Mouse (Mus musculus) kidney, postnatal 4 days (tissue): Measurements from ENCODE around the gene A630001G21Rik.
A peak's percentile ranks its signal among the peaks of the same experiment; 100 is the strongest.

Source experiments
- DNase-seq, 2 experiments: peaks; one replicate each; pipeline ENCODE4 v3.0.0; 2021; ENCODE audit warnings: mixed read lengths in 2 of 2

Gene A630001G21Rik

DNA sequence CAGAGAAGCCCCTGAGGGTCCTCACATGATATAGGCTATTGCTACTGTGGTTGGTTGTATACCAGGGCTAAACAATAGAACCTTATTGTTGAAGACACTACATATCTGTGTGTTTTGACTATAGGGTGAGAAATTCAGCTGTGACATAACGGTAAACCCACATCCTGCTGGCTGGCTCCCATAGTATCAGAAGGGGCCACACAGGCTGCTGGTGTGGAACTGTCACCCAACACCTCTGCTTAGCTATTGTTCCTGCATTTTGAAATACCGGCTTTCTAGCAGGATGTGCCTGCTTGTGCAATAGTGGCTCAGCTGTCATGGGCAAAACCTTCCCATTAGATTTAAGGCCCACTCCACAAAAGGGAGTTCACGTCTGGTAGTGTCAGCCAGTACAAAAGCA is 45.9 kb downstream of the A630001G21Rik start:
- no peak for DNase-seq

- DNase-seq: no peak
Measured at GRCm38 (mm10) chr1:85730471-85730870, 48.0 kb downstream of the A630001G21Rik start.

DNA sequence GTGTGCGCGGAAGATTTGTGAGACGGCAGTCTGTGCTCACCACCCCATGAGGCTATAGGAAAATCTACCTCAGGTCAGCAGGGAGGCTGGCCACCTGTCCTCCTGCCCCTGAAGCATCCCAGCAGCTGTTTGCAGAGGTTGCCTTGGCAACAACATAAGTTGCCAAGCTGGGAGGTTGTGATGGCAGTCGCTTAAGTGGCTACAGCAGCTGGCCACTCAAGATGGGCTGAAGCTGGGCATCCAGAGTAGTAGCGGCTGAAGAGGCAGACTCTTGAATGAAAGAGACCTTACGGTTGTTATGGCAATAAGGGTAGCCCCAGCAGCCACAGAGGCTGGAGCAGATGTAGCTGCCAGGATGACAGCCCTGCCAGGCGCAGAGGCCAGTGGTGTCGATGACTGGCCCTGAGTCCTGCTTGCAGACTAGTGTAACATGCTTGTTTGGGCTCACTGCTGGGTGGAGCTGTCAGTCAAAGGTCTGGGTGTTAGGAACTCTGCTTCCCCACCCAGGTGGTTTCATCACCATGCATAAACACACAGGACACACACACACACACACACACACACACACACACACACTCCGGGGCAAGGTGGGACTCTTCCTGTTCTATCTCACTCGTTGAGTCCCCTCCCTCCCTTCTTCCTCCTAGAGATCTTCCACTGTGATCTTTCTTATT is 58.1 kb downstream of the A630001G21Rik start:
- DNase-seq: no peak

DNA sequence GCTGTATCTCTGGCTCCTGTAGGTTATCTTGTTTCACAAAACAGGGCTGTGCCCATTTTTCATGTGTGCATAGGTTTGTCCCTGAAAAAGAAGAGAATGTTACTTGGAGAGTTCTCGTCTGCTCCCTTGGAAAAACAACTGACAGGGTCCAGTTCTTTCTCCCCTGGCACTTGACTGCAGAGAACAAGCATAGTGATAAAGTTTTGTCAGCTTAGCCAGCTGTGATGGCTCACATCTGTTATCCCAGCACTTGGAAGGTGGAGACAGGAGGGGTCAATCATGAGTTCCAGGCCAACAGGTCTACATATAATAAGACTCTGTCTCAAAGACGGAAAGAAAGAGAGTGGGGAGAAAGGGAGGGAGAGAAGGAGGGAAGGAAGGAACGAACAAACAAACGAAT is 59.4 kb downstream of the A630001G21Rik start:
- no peak for DNase-seq

DNA sequence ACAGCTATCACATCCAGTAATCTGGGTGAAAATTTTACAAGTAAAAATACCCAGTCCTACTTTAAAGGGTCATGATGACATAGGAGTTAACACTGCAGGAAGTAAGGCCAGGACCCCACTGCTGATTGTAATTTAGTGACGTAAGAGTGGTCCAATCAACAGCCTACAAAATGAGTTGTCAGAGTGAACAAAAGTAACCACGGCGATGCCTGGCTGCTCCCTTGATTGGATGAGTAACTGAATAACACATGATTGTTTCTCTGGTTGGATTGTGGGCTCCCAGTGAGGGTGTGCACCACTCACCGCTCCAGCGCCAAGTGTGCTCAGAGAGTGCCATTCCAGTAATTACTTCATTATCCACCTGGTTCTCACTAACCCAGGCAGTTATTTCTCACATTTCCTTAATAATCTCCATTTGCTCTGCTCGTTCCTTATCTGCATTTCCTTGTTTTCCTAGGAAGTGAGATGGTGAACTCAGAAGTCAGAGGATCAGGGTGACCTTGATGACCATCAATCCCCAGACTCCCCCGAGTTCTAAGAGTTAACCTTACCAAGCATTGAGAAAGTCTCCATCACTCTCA is 61.9 kb downstream of the A630001G21Rik start:
- no peak for DNase-seq

GRCm38 (mm10) chr1:85714501-85714900 is 63.9 kb downstream of the A630001G21Rik start:
- DNase-seq: no peak

- DNase-seq: no peak
Measured at GRCm38 (mm10) chr1:85706754-85707153, 71.7 kb downstream of the A630001G21Rik start.

- DNase-seq: no peak
Measured at GRCm38 (mm10) chr1:85705552-85705951, 72.9 kb downstream of the A630001G21Rik start.

DNA sequence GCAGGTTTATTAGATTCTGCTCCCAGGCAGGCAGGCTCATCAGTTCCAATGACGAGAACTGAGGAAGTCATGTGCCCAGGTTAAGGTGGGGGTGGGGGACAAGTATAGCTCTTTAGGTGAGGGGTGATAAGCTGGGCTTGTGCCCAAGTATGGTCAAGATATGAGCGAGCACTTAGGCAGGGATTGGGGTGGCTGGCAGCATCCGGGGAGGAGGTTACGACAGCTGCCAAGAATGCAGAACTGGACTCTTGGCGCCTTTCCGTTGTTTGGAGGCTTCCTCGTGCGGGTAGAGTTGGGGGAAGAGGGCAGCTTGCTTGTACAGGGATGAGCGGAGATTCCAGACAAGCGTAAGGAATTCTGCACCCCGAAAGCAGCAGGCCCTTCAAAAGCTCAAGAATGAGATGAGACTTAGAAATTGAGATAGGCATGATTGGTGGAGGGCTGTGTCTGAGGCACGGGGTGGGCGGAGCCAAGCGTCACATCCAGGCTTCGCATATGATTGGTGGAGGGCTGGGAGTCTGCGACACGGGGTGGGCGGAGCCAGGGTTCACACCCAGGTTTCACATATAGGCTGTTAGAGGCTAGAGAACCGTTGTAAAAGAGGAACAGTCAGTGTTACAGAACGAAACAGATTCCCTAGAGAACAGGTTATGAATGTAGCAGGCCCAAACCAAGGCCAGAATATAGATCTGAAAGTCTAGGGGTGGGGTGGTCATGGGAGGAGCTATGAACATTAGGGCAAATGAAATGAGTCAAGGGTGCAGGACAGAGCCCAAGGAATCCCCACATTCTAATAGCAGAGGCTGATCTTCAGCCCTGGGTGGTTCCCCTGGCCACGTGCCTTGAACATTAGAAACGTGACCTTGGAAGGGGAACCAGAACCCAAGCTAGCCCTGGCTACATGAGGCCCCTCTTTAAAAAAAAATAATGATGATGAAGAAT is 74.9 kb downstream of the A630001G21Rik start:
- peak; percentile 82 to 88 for DNase-seq

GRCm38 (mm10) chr1:85702531-85702930 is 75.9 kb downstream of the A630001G21Rik start:
- DNase-seq: no peak

DNA sequence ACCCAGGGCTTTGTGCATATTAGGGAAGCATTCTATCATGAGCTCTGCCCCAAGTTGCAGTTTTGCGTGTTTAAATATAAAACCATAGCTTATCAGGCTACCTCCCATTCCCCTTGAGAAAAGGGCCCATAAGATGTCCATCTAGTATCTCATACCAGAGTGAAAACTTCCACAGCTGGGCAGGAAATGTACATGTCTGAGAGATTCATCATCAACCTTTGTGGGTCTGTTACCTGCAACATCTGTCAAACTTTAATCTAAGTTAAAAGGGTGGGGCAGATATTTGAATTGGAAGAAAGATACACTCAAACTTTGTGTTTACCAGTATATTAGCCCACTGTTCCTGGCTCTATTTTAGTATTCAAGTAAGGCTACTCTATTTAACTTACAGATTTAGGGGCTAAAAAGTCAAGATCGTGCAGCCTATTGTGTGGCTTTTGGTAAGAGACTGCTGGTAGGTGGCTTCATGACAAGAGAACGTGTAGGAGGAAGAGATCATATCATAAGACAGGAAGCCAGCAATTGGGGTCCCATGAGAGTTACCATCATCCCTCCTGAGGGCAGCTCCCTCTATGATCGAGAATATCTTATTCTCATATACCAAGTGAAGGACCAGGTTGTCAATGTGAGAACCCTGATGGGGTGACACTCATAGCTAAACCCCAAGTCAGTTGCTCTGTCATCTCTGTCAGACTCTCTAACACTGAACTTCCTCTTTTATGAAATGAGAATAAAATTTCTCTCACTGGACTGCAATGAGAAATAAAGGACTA is 80.5 kb downstream of the A630001G21Rik start:
- no peak for DNase-seq

GRCm38 (mm10) chr1:85695646-85696045 is 82.8 kb downstream of the A630001G21Rik start:
- DNase-seq: no peak

DNA sequence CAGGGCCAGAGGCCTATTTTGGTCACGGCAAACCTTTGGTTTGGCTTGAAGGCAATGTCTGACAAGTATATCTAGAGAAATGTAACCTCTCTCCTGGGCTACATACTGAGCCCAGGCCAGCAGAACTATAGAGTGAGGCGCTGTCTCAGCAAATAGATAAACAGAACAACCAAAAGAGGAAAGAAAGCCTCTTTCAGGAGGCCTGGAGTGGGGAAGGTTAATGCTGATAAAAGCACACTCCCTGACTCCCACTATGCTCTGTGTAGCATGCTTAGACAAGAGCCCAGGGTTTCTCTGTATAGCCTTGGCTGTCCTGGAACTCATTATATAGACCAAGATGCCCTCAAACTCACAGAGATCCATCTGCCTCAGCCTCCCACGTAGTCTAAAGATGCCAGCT is 85.2 kb downstream of the A630001G21Rik start:
- DNase-seq: no peak

DNA sequence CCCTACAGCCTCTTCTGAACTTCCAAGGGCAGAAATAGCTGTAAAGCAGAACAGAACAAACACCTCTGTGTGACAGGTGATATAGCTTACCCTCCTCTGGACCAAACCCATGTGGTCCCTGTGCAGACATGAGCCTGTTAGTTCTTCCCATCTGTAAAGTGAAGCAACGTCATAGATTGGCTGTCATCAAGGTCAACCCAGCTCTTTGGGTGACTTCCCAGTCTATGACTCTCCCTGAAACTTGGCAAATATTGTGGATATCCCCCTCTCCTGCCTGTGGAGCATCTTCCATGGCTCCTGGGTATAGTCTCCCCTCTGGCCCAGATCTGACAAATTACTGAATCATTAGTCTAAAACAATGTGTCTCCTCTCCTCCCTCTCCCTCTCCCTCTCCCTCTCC is 86.2 kb downstream of the A630001G21Rik start:
- DNase-seq: no peak

GRCm38 (mm10) chr1:85690544-85690943 is 87.9 kb downstream of the A630001G21Rik start:
- DNase-seq: no peak

DNA sequence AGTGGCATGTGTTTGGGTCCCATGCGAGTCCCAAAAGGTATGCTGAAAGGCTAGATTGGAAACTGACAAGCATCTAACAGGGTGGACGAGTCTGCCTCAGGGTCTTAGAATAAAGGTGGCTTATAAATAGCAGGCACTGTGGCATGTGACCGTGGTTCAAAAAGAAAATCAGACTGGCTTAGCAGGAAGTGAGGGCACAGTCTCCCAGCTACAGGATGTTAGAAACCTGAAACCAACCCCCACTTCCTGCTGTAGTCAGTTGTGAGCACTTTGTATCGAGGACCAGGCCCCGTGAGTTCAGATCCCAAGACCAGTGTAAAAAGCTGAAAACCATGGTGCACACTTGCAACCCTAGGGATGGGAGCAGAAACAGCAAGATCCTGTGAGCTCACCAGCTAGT is 91.1 kb downstream of the A630001G21Rik start:
- DNase-seq: peak in 1 of 2 experiments; percentile 2

GRCm38 (mm10) chr1:85686666-85687065 is 91.8 kb downstream of the A630001G21Rik start:
- no peak for DNase-seq

DNA sequence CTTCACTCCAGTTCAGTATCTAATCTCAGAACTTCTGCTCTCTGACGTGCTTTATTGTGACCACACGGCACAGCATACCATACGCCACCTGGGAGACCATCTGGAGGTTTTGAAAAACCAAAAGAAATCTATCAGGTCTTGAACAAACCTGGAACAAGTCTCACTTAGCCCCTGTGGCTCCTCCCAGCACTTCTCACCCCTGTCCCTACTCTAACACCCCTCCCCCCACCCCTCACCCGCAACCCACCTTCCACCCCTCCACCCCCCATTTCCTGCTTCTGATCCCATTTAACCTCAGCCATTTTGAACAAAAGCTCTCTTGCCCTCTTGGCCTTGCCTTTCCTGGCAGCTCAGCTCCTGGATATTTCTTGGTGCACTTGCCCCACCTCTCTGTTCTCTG is 98.2 kb downstream of the A630001G21Rik start:
- DNase-seq: peak; percentile 5 to 18
